Mouse (Mus musculus) inflammation-experienced regulatory T-cells, adult 6 months (primary cell): Measurements from ENCODE around the gene Angptl7. TPM values are rescaled to one million over a fixed set of nuclear protein-coding genes. Genes with fewer than 3 reads are reported as not detected.

Source experiments
- ATAC-seq: one replicate; pipeline ENCODE4 v1.8.0; 2017
- polyA plus RNA-seq, 3 experiments: library from polyadenylated mRNA; unstranded; fragments of 100-300 nt; shearing (Covaris generic); gene quantifications; one replicate each; pipeline ENCODE4 v1.2.1; 2017

Angptl7 gene
- polyA plus RNA-seq, 3 experiments from 2014 or later, result 0.16 to 0.61 (median 0.36) TPM

DNA sequence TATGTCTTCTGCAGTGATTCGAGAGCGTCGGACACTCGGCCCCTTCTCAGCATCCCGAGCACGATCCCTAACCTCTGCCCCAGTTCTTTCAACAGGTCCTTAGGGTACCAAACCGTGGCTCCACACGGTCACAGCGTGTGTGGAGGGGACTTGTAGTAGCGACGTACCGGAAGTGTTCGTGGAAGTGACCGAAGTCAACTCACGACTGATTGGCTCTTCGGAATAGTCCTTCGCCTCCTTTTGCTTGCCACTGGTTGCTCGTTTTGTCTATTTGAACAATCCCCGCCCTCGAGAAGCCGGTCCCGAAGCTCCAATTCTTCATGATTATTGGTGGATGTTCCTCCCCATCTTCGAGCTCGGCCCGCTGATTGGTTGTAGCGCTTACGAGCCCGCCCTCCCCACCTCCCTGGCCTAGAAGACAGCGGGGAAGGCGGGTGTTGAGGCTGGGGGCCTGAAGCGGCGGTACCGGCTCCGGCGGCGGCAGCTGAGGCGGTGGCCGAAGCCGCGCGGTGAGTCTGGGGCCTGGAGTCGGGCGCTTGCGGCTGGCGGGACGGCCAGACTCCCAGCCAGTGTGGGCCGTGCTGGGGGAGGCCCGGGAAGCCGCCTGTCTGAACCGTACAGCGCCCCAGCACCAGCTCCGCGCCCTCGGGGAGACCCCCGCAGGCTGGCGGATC, 51.9 kb downstream of the Angptl7 start, which contains the start of gene Mtor:
Gene Mtor (plus strand): TSS at position 433 of the 674 bp plus-strand sequence.
- peak; percentile 96 for ATAC-seq

Other genes starting within 250 kb of the Angptl7 start
- gene Disp3, start 212.5 kb downstream of the Angptl7 start, polyA plus RNA-seq, result not detected
- 1 to 10 TPM; 8.6 to 9.2 (median 8.7) TPM for gene Ubiad1, start 55.7 kb downstream of the Angptl7 start, polyA plus RNA-seq
- gene Mtor, start 51.8 kb downstream of the Angptl7 start, polyA plus RNA-seq, result 10 to 100 TPM; 10.1 to 13.5 (median 11.7) TPM
- 100 to 1,000 TPM in 1 of 3 experiments, 10 to 100 TPM in 2; 63.8 to 103 (median 96.2) TPM for gene Exosc10, start 58.0 kb upstream of the Angptl7 start, polyA plus RNA-seq
- 1 to 10 TPM; 4.7 to 5.2 (median 4.8) TPM for gene Srm, start 91.0 kb upstream of the Angptl7 start, polyA plus RNA-seq
- under 1 TPM in 1 of 3 experiments, not detected in 2; 0.63 TPM for gene Masp2, start 102.1 kb upstream of the Angptl7 start, polyA plus RNA-seq
- gene Tardbp, start 126.6 kb upstream of the Angptl7 start, polyA plus RNA-seq, result 100 to 1,000 TPM; 149 to 182 (median 164) TPM
- gene Gm572, start 142.9 kb upstream of the Angptl7 start, polyA plus RNA-seq, result not detected